Comparison of ENCODE assay signal across 8 mouse cellular contexts in genomic region chr4:85096682-85097081, GRCm38 (mm10).
DNase-seq lines count a peak whose midpoint lies in the region; ATAC-seq lines count a peak whose summit lies in the region.

No protein-coding gene starts in this region.

- no peak overlapping the region for H3K27ac ChIP-seq in heart, embryonic 11.5 days (ENCODE audit: low read depth, low read length)

- no peak for ATAC-seq in heart, embryonic 11.5 days (replicated peaks; ENCODE audit: insufficient number of reproducible peaks, low FRiP score, low TSS enrichment)
- ATAC-seq in megakaryocyte progenitor cell, adult 5-6 weeks (replicated peaks; ENCODE audit: poor library complexity), result peak; percentile 96

- H3K4me1 ChIP-seq in heart, embryonic 11.5 days (ENCODE audit: control insufficient read depth, insufficient read depth, low read length), result no peaks in the 10 kb centered on the region

- no peaks in the 10 kb centered on the region for H3K36me3 ChIP-seq in heart, embryonic 11.5 days (ENCODE audit: control insufficient read depth, insufficient read depth, low read length)

- H3K4me3 ChIP-seq in heart, embryonic 11.5 days (ENCODE audit: low read depth, low read length), result no peak overlapping the region

- no peaks in the 10 kb centered on the region for H3K27me3 ChIP-seq in heart, embryonic 11.5 days (ENCODE audit: control insufficient read depth, insufficient read depth, low read length)

- DNase-seq in heart, adult 18-20 months, result peak; percentile 17 to 66
- DNase-seq in NIH3T3 (ENCODE audit: low read depth), result peak; percentile 89
- peak; percentile 14 for DNase-seq in cerebellum, adult 9-11 months
- DNase-seq in gastrocnemius, postnatal 10 days, result peak; percentile 65
- DNase-seq in kidney, postnatal 4 days, result peak; percentile 79 to 82
- peak; percentile 6 for DNase-seq in skeletal muscle tissue, adult 2 months (ENCODE audit: low read depth, low spot score)

- no peaks in the 10 kb centered on the region for H3K9me3 ChIP-seq in heart, embryonic 11.5 days (replicated peaks; ENCODE audit: control insufficient read depth, low read length)

- 12% methylated on average over 7 of the region's 7 CpGs for WGBS in heart, embryonic 11.5 days (ENCODE audit: insufficient replicate concordance)

- no peak overlapping the region for H3K4me2 ChIP-seq in heart, embryonic 11.5 days

- no peak overlapping the region for H3K9ac ChIP-seq in heart, embryonic 11.5 days (ENCODE audit: low read depth, low read length)

Comparison
In these comparisons a context has a peak if more than half of its experiments do, and no peak if none do; other contexts are left out.
1. DNase-seq: peak in every context shown above with its lines; median percentile 89 in NIH3T3; 80 in kidney, postnatal 4 days; 65 in gastrocnemius, postnatal 10 days; 42 in heart, adult 18-20 months; 14 in cerebellum, adult 9-11 months; 6 in skeletal muscle tissue, adult 2 months.